Mouse (Mus musculus) neural tube, embryonic 15.5 days (tissue): ENCODE data around the gene Metrn. TPM values are rescaled to one million over a fixed set of nuclear protein-coding genes. Genes with fewer than 3 reads are reported as not detected.
A peak's percentile ranks its signal among the peaks of the same experiment; 100 is the strongest.

ENCODE experiments used
- ATAC-seq: fragments of 200-750 bp; cut with Nextera tagmentation; 2 replicates; pipeline ENCODE4 v1.8.0; 2017; ENCODE audit warnings: mild to moderate bottlenecking, moderate TSS enrichment, moderate library complexity; ENCODE audit not compliant: low FRiP score
- H3K27ac ChIP-seq: fragments of 300-500 bp; sonication (generic); replicated peaks from 2 replicates; pipeline ENCODE4 v1.5.1; 2015; ENCODE audit warnings: mild to moderate bottlenecking, inconsistent platforms
- H3K27me3 ChIP-seq: fragments of 300-500 bp; sonication (generic); replicated peaks from 2 replicates; pipeline ENCODE4 v1.6.1; 2015; ENCODE audit warnings: inconsistent platforms
- H3K36me3 ChIP-seq: fragments of 300-500 bp; sonication (generic); 2 replicates; pipeline ENCODE4 v1.6.1; 2015; ENCODE audit warnings: inconsistent platforms
- H3K4me1 ChIP-seq: fragments of 300-500 bp; sonication (generic); 2 replicates; pipeline ENCODE4 v1.6.1; 2015; ENCODE audit warnings: inconsistent platforms
- H3K4me2 ChIP-seq: fragments of 300-500 bp; sonication (generic); 2 replicates; pipeline ENCODE4 v1.6.1; 2015; ENCODE audit warnings: inconsistent platforms, mild to moderate bottlenecking, moderate library complexity
- H3K4me3 ChIP-seq: fragments of 300-500 bp; sonication (generic); replicated peaks from 2 replicates; pipeline ENCODE4 v1.5.1; 2015; ENCODE audit warnings: mild to moderate bottlenecking, inconsistent platforms
- H3K9ac ChIP-seq: fragments of 300-500 bp; sonication (generic); replicated peaks from 2 replicates; pipeline ENCODE4 v1.6.1; 2015; ENCODE audit warnings: mild to moderate bottlenecking, inconsistent platforms
- H3K9me3 ChIP-seq: fragments of 300-500 bp; sonication (generic); replicated peaks from 2 replicates; pipeline ENCODE4 v1.6.1; 2016; ENCODE audit warnings: inconsistent platforms
- WGBS: fragments of 180-500 bp; shearing (Covaris S2); methylation state at CpG from one replicate; pipeline ENCODE4 v1.1.7; 2015; ENCODE audit warnings: mixed read lengths; 5-methylcytosine and 5-hydroxymethylcytosine counted together
- polyA plus RNA-seq: library from polyadenylated mRNA; unstranded; fragments of >200 nt; fragmentation: Nextera tagmentation; extraction: Ambion mirVana; gene quantifications from 2 replicates; pipeline ENCODE4 v1.2.1, GENCODE M21; 2015

Gene Metrn
- polyA plus RNA-seq, 1 experiment from 2014 or later = 72.7 TPM

DNA sequence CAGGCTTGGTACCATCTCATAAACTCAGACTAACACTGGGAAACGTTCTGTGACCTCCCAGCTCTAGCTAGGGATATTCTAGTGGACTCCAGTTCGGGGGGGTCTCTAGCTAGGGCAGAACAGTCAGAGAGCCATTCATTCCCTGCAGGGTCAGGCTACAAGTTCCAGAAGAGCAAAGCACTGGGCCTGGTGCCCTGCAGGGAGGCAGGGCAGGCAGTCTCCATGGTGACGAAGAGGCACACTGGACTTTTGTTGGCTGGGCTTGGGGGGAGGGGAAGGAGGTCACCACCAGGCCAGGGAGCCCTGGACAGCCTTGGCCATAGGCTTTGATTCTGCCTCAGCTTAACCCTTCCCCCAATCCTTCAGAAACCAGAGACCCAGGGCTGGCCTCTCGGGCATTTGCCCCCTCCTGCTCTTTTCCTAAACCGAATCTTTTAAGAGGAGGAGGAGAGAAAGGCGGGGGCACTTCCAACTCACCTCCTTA lies 1.3 kb downstream of the Metrn start, which contains the start of gene AC134908.4:
TSS of gene AC134908.4 (minus strand) at position 51 of the 484 bp plus-strand sequence.
- H3K9ac ChIP-seq = peak within 1 kb of the TSS; percentile 53
- peak within 1 kb of the TSS; percentile 93 for H3K27ac ChIP-seq
- no peaks in the 10 kb centered on the region for H3K27me3 ChIP-seq
- H3K4me3 ChIP-seq = peak within 1 kb of the TSS; percentile 57
- WGBS = 13% methylated on average over 6 of the region's 6 CpGs
- ATAC-seq = peak; percentile 25; the same call in 1 of the 2 replicates
- H3K4me2 ChIP-seq = peak within 1 kb of the TSS; percentile 96
- H3K9me3 ChIP-seq = no peaks in the 10 kb centered on the region
- peaks cover 63% of the 10 kb centered on the region for H3K4me1 ChIP-seq
- H3K36me3 ChIP-seq = no peaks in the 10 kb centered on the region

DNA sequence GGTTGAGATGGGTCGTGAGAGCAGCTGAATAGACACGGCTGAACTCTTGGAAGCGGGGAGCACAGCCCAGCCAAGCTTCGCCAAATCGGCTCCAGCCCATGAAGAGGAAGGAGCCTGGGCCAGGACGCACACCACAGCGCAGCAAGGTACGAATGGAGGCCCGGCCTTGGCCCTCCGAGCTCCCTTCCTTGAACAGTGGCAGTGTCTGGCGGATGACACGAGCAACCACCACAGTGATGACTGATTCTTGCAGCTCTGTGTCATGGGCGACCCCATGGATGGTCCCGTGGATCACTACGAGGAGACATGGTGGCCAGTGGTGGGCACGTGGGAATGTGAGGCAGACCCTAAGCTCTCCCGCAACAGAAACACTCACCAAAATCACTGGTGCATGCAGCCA lies 1.9 kb downstream of the Metrn start:
- H3K4me1 ChIP-seq = peaks cover 67% of the 10 kb centered on the region

DNA sequence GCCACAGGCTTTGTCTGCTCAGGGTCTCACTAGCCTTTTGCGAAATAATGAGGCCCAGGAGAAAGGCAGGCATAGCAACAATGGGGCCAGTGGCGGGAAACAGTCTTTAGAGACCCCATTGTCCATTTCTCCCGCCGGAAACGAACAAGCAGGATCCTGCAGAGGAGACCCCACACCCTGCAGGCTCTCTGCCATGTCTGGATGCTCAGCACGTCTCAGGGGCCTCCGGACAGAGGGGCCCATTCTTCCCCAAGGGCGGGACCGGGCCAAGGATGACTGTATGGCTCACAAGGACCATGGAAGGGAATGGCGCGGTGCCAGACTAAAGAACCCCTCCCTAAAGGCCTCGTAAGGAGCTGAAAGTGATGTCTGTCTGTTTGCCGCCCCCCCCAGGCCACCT lies 2.7 kb downstream of the Metrn start:
- 17% methylated on average over 13 of the region's 13 CpGs for WGBS
- H3K9ac ChIP-seq = no peak overlapping the region
- peak overlapping the region; percentile 93 for H3K27ac ChIP-seq
- H3K4me3 ChIP-seq = peak overlapping the region; percentile 57
- peaks cover 67% of the 10 kb centered on the region for H3K4me1 ChIP-seq
- no peaks in the 10 kb centered on the region for H3K9me3 ChIP-seq
- peak overlapping the region; percentile 96 for H3K4me2 ChIP-seq
- no peak for ATAC-seq
- H3K27me3 ChIP-seq = no peaks in the 10 kb centered on the region
- H3K36me3 ChIP-seq = peaks cover 7% of the 10 kb centered on the region; the same call in 1 of the 2 replicates

More for the DNA sequence above, 1.9 kb downstream of the Metrn start:
- Histone ChIP-seq H3K27ac (peak overlapping the region; percentile 93), H3K4me3 (peak overlapping the region; percentile 57), H3K36me3 (no peaks in the 10 kb centered on the region), H3K4me2 (peak overlapping the region; percentile 96), H3K9ac (peak overlapping the region; percentile 53; the same call in 1 of the 2 replicates), H3K27me3 (no peaks in the 10 kb centered on the region), H3K9me3 (no peaks in the 10 kb centered on the region)
- 55% methylated on average over 17 of the region's 17 CpGs for WGBS
- ATAC-seq = no peak

GRCm38 (mm10) chr17:25792615-25793014 lies 4.3 kb downstream of the Metrn start, which contains the start of gene Fam173a:
TSS of gene Fam173a (minus strand) at chr17:25792901.
- Histone ChIP-seq H3K4me3 (peak within 1 kb of the TSS; percentile 71), H3K4me1 (peaks cover 69% of the 10 kb centered on the region), H3K9ac (peak within 1 kb of the TSS; percentile 77), H3K4me2 (peak within 1 kb of the TSS; percentile 96), H3K36me3 (peaks cover 16% of the 10 kb centered on the region), H3K27me3 (no peaks in the 10 kb centered on the region), H3K9me3 (no peaks in the 10 kb centered on the region), H3K27ac (peak within 1 kb of the TSS; percentile 93)
- ATAC-seq = peak; percentile 58
- WGBS = under 1% methylated on average over 14 of the region's 14 CpGs

DNA sequence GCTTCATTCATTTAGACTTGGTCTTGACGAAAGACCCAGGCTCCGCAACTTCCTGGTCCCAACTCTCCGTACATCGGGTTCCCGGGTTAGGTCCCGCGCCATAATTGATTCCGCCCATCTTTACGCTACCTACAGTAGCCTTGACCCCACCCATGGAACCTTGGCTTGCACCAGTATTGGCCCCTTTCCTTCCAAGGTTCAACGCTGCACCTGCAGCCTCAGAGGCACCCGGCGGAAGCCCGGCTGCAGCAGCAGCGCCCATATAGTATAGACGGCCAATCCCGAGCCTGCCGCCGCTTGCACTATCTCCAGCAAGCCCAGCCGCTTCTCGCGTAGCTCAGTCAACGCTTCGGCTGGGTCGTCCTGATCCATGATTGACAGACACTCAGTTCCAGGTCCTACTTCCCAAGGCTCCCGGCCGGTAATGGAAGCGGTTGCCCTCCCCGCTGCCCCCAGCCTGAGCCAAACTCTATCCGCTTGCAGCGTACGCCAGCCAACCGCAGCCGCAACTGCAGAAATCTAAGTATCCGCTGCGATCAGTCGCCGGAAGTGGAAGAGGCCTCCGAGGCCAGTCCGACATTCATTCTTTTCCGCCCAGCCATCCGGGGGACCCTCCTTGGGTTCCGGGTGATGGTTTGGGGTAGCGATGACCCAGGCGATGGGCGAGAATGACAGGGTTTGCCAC lies 5.0 kb downstream of the Metrn start:
- peak overlapping the region; percentile 71 for H3K4me3 ChIP-seq
- no peaks in the 10 kb centered on the region for H3K9me3 ChIP-seq
- no peaks in the 10 kb centered on the region for H3K27me3 ChIP-seq
- WGBS = under 1% methylated on average over 45 of the region's 45 CpGs
- peak; percentile 72 for ATAC-seq
- H3K36me3 ChIP-seq = peaks cover 19% of the 10 kb centered on the region
- peak overlapping the region; percentile 77 for H3K9ac ChIP-seq
- H3K4me1 ChIP-seq = peaks cover 63% of the 10 kb centered on the region
- H3K4me2 ChIP-seq = peak overlapping the region; percentile 96
- peak overlapping the region; percentile 93 for H3K27ac ChIP-seq

- Histone ChIP-seq H3K9ac (peak overlapping the region; percentile 77), H3K27ac (peak overlapping the region; percentile 93), H3K9me3 (no peaks in the 10 kb centered on the region), H3K4me3 (peak overlapping the region; percentile 71), H3K4me1 (peaks cover 57% of the 10 kb centered on the region), H3K4me2 (peak overlapping the region; percentile 96), H3K27me3 (no peaks in the 10 kb centered on the region), H3K36me3 (peaks cover 19% of the 10 kb centered on the region)
- peak; percentile 4 for ATAC-seq
- WGBS = 30% methylated on average over 19 of the region's 19 CpGs
Measured at GRCm38 (mm10) chr17:25791320-25791842, 5.6 kb downstream of the Metrn start.

DNA sequence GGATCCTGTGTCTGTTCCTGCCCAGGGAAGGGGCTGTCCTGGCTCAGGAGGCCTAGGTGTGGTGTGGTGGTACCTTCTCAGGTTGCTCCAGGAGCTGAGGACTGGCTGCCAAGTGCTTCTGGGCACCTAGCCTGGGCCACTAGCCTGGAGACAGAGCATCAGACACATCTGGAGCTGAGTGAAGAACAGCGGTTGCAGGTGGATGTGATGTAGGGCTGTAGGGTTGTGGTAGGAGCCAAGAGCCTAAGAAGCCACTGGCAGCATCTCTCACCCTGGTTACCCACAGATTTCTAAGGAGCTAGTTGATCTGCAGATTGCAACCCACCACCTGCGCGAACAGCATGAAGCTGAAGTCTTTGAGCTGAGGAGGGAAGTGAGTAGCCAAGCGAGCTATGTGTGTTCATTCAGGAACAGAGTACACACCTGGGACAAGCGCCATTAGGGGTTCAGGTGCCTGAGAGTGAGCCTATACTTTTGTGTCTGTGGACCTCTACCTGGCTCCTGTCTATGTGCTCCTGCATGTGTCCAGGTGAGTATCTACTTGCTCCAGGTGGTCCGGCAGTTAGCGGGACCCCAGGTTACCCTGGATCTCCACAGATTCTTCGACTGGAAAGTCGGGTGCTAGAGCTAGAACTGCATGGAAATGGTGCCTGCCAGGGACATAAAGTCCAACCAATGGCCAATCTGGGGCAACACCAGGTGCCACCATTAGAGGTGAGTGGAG lies 10.0 kb downstream of the Metrn start:
- Histone ChIP-seq H3K36me3 (peaks cover 42% of the 10 kb centered on the region), H3K4me3 (no peak overlapping the region), H3K9me3 (no peaks in the 10 kb centered on the region), H3K4me1 (peaks cover 50% of the 10 kb centered on the region), H3K27me3 (no peaks in the 10 kb centered on the region), H3K4me2 (no peak overlapping the region), H3K27ac (no peak overlapping the region), H3K9ac (no peak overlapping the region)
- 93% methylated on average over 9 of the region's 9 CpGs for WGBS
- ATAC-seq = no peak

GRCm38 (mm10) chr17:25786280-25786679 lies 10.7 kb downstream of the Metrn start, which contains the start of gene Ccdc78:
TSS of gene Ccdc78 (plus strand) at chr17:25786580.
- ATAC-seq = no peak
- Histone ChIP-seq H3K9ac (peak within 1 kb of the TSS; percentile 82), H3K4me1 (peaks cover 46% of the 10 kb centered on the region), H3K27me3 (no peaks in the 10 kb centered on the region), H3K36me3 (peaks cover 48% of the 10 kb centered on the region), H3K4me3 (peak within 1 kb of the TSS; percentile 85), H3K27ac (peak within 1 kb of the TSS; percentile 94), H3K9me3 (no peaks in the 10 kb centered on the region), H3K4me2 (peak within 1 kb of the TSS; percentile 94)
- 81% methylated on average over 3 of the region's 3 CpGs for WGBS

DNA sequence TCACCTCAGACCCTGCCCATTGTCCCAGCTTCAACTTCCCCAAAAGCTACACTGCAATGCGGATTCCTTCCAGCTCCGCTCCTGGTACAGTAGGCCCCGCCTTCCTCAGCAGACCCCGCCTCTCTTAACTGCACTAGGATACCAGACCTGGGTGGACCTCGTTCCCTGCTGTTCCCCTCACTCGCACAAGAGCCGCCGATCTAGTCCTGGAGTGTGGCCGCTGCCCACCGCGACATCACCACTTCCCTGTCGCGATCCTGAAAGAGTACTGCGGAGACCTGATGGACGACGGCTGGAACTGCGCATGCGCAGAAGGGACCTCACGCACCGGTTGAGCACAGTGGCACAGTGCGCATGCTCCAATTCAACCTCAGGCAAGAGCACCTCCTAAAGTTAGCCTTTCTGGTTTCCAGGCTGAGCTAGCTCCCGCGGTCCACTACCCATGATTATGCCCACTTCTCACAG lies 11.6 kb downstream of the Metrn start, which contains the start of gene Haghl:
TSS of gene Haghl (minus strand) at position 393 of the 465 bp plus-strand sequence.
- ATAC-seq = peak; percentile 73
- peak within 1 kb of the TSS; percentile 82 for H3K9ac ChIP-seq
- H3K36me3 ChIP-seq = peaks cover 56% of the 10 kb centered on the region
- H3K9me3 ChIP-seq = no peaks in the 10 kb centered on the region
- H3K27ac ChIP-seq = peak within 1 kb of the TSS; percentile 94
- WGBS = 0% methylated on average over 23 of the region's 23 CpGs
- no peaks in the 10 kb centered on the region for H3K27me3 ChIP-seq
- H3K4me3 ChIP-seq = peak within 1 kb of the TSS; percentile 85
- H3K4me1 ChIP-seq = peaks cover 36% of the 10 kb centered on the region
- peak within 1 kb of the TSS; percentile 94 for H3K4me2 ChIP-seq

GRCm38 (mm10) chr17:25783861-25784574 lies 12.9 kb downstream of the Metrn start:
- peaks cover 54% of the 10 kb centered on the region for H3K36me3 ChIP-seq
- ATAC-seq = no peak
- no peaks in the 10 kb centered on the region for H3K9me3 ChIP-seq

More at GRCm38 (mm10) chr17:25783861-25784574, 12.9 kb downstream of the Metrn start:
- WGBS = 84% methylated on average over 15 of the region's 15 CpGs
- Histone ChIP-seq H3K27me3 (no peaks in the 10 kb centered on the region), H3K9ac (peak overlapping the region; percentile 82), H3K4me1 (peaks cover 35% of the 10 kb centered on the region), H3K4me3 (peak overlapping the region; percentile 85), H3K4me2 (peak overlapping the region; percentile 94), H3K27ac (peak overlapping the region; percentile 3; the same call in 1 of the 2 replicates)
